Mouse (Mus musculus) activated CD4-positive, CD25-positive, alpha-beta regulatory T cell (primary cell): ENCODE data around the gene Gpr162. TPM values are rescaled to one million over a fixed set of nuclear protein-coding genes. Genes with fewer than 3 reads are reported as not detected.

Experiments
- polyA plus RNA-seq, 2 experiments: library from polyadenylated mRNA; unstranded; fragments of 100-300 nt; shearing (Covaris generic); gene quantifications; one replicate each; pipeline ENCODE4 v1.2.1; 2017

Gene Gpr162
- polyA plus RNA-seq = under 1 TPM; 0.26 to 0.48 TPM

GRCm38 (mm10) chr6:124863658-124864298 lies at the start of gene Gpr162:
Gpr162 (minus strand) TSS chr6:124863983.

DNA sequence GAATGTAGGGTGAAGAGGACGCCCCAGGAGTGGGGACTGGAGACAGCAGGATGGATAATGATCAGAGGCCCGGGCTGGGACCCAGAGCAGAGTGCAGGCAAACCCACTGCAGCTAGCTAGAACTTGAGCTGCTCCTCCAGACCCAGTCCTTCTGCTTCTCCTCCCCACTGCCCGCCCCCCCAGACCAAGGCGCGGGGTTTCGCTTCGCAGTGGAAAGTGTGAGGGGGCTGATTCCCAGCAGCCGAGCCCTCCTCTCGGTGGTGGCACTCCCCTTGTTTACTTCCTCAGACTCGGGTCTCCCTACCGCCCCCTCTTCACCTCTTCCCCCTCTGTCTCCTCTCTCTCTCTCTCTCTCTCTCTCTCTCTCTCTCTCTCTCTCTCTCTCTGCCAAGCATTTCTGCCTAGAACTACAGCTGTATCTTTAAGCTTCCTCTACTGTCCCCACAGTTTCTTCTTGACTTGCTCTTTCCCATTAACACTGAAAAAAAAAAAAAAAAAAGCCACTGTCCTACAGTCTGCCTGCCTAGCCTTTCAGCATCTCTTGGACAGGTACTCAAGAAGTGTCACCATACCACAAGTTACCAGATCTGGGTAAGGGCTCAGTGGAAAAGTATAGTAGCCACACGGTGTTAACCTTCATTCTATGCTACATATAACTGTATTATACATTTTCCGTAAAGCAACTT lies 47.9 kb upstream of the Gpr162 start, which contains the start of gene Lag3:
Gene Lag3 (minus strand): TSS at position 173 of the 686 bp plus-strand sequence.

DNA sequence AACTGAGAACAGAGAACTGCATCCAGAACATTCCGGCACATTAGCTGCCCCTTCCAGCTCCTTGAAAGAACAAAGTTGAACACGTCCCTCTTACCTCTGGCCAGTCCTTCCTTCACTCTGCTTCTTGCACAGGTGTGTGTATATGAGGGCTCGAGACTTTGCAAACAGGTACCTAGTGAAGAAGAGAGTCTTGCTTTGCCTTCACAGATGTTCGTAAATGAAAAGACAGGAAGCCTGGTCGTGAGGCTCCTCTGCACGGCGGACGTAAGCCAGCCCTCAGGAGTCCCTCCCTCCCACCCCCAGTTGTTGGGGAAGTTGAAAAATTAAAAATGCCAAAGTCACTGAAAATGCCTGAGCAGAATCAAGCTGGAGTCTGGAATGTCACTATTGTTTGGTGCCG lies 24.2 kb upstream of the Gpr162 start, which contains the start of gene Cd4:
Gene Cd4 (minus strand): TSS at position 236 of the 400 bp plus-strand sequence.

DNA sequence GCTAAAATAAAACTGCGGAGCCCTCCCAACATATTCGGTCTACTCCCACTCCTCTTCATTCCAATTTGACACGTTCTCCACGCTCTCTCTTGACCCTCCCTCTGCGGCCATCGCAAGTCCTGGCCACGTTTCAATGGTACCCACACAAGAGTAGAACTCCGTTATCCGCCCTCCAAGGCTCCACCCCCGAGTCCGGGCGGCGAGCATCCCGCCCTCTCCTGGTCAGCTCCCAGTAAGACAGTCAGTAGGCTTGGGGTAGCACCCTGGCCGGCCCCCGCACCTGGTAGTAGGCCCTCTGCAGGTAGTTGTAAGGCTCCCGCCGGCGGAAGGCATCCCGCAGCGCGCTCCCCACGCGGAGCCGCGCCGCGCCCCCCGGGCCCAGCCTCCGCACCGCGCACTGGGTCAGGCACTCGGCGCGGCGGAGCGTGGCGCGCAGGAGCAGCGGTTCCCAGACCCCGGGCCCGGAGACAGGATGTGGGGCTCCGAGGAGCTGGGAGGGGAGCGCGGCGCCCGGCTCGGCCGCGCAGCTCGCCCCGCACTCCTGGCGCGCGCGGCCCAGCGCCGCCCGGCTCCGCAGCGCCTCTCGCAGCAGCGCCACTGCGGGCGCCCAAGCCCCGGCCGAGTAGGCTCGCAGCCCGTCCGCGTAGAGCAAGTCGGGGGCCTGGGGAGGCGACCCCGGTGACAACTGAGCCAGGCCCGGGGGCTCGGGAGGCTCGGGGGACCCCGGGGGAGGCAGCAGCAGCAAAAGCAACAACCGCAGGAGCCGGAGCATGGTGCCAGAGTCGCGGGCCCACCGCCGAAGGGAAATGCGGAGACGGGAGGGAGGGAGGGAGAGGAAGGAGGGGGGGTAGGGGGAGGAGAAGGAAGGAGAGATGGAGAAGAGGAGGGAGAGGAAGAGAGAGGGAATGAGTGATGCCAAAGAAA lies 6.6 kb downstream of the Gpr162 start, which contains the start of gene P3h3:
Gene P3h3 (minus strand): TSS at position 837 of the 924 bp plus-strand sequence.

GRCm38 (mm10) chr6:124840241-124841167 lies 23.3 kb downstream of the Gpr162 start, which contains the start of gene Gnb3:
Gnb3 (minus strand) TSS chr6:124840275.

GRCm38 (mm10) chr6:124828868-124829798 lies 34.6 kb downstream of the Gpr162 start, which contains the start of the genes Usp5 and Cdca3:
Usp5 (minus strand) TSS chr6:124829484.
Cdca3 (plus strand) TSS chr6:124829547.

DNA sequence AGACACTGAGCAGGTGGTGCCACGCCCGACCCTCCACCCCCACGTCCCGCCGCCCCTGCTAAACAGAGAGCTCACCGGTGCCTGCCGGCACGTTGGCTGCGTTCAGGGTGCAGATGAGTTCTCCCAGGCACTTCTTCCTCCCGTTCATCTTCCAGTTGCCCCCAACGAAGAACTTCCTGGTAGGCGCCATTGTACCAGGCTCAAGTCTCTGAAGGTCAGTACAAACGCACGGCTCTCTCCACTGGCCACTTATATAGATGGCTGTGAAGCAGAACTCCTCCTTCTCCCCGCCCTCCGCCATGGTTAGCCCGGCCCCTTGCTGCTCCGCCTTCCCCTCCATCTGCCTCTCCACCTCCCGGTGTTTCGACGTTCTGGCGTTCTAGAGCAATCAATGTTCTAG lies 49.9 kb downstream of the Gpr162 start, which contains the start of gene Tpi1:
Gene Tpi1 (minus strand): TSS at position 364 of the 400 bp plus-strand sequence.

Other genes starting within 250 kb of the Gpr162 start
- gene C1s2, start 227.9 kb downstream of the Gpr162 start, polyA plus RNA-seq = not detected
- 10 to 100 TPM; 51.5 to 80.2 TPM for gene Lpcat3, start 201.0 kb downstream of the Gpr162 start, polyA plus RNA-seq
- 100 to 1,000 TPM; 250 to 341 TPM for gene Emg1, start 151.8 kb downstream of the Gpr162 start, polyA plus RNA-seq
- 100 to 1,000 TPM; 199 to 262 TPM for gene Phb2, start 151.6 kb downstream of the Gpr162 start, polyA plus RNA-seq
- 100 to 1,000 TPM; 271 to 272 TPM for gene Ptpn6, start 125.3 kb downstream of the Gpr162 start, polyA plus RNA-seq
- 100 to 1,000 TPM; 443 to 508 TPM for gene Grcc10, start 122.6 kb downstream of the Gpr162 start, polyA plus RNA-seq
- gene Gm45234, start 108.0 kb downstream of the Gpr162 start, polyA plus RNA-seq = not detected
- 10 to 100 TPM in 1 of 2 experiments, 1 to 10 TPM in 1; 3.7 to 10.9 TPM for gene Atn1, start 107.5 kb downstream of the Gpr162 start, polyA plus RNA-seq
- gene Eno2, start 94.3 kb downstream of the Gpr162 start, polyA plus RNA-seq = 1 to 10 TPM; 3.3 to 7.1 TPM
- 1 to 10 TPM in 1 of 2 experiments, not detected in 1; 2.7 TPM for gene Lrrc23, start 84.3 kb downstream of the Gpr162 start, polyA plus RNA-seq
- gene Spsb2, start 55.3 kb downstream of the Gpr162 start, polyA plus RNA-seq = 1 to 10 TPM; 2.1 to 9.7 TPM
- gene Tpi1, start 49.7 kb downstream of the Gpr162 start, polyA plus RNA-seq = 100 to 1,000 TPM; 147 to 163 TPM
- 10 to 100 TPM; 71.4 to 93.4 TPM for gene Usp5, start 34.5 kb downstream of the Gpr162 start, polyA plus RNA-seq
- gene Cdca3, start 34.4 kb downstream of the Gpr162 start, polyA plus RNA-seq = 10 to 100 TPM; 22.6 to 23.4 TPM
- under 1 TPM in 1 of 2 experiments, not detected in 1; 0.25 TPM for gene Gnb3, start 23.7 kb downstream of the Gpr162 start, polyA plus RNA-seq
- under 1 TPM; 0.09 to 0.49 TPM for gene P3h3, start 6.2 kb downstream of the Gpr162 start, polyA plus RNA-seq
- 100 to 1,000 TPM; 318 to 460 TPM for gene Cd4, start 24.2 kb upstream of the Gpr162 start, polyA plus RNA-seq
- gene Lag3, start 47.7 kb upstream of the Gpr162 start, polyA plus RNA-seq = 10 to 100 TPM in 1 of 2 experiments, 1 to 10 TPM in 1; 7.9 to 13.9 TPM
- gene Ptms, start 56.1 kb upstream of the Gpr162 start, polyA plus RNA-seq = 10 to 100 TPM; 48.9 to 51.3 TPM
- 100 to 1,000 TPM; 180 to 204 TPM for gene Mlf2, start 67.4 kb upstream of the Gpr162 start, polyA plus RNA-seq
- gene Cops7a, start 101.6 kb upstream of the Gpr162 start, polyA plus RNA-seq = 10 to 100 TPM; 63.1 to 67.0 TPM
- under 1 TPM; 0.27 to 0.44 TPM for gene Pianp, start 132.7 kb upstream of the Gpr162 start, polyA plus RNA-seq
- 10 to 100 TPM; 61.9 to 62.5 TPM for gene Zfp384, start 145.2 kb upstream of the Gpr162 start, polyA plus RNA-seq
- gene Ing4, start 175.8 kb upstream of the Gpr162 start, polyA plus RNA-seq = 100 to 1,000 TPM in 1 of 2 experiments, 10 to 100 TPM in 1; 69.9 to 101 TPM
- gene Acrbp, start 185.7 kb upstream of the Gpr162 start, polyA plus RNA-seq = 10 to 100 TPM; 11.4 to 13.3 TPM
- 10 to 100 TPM; 17.3 to 20.6 TPM for gene Lpar5, start 203.9 kb upstream of the Gpr162 start, polyA plus RNA-seq
- 10 to 100 TPM; 59.3 to 68.3 TPM for gene Chd4, start 232.0 kb upstream of the Gpr162 start, polyA plus RNA-seq